Mouse (Mus musculus): ENCODE results near the gene Zfp788.
"Not testable (repeated sequence)": the region's sequence is repeated elsewhere in the genome, so short reads cannot be mapped to it uniquely, and the experiment has no call there.

Gene Zfp788

GRCm38 (mm10) chr7:41632409-41633220, at the start of gene Zfp788:
Zfp788 (plus strand) TSS chr7:41633203.
- peak; percentile 97 for DNase-seq

GRCm38 (mm10) chr7:41587831-41588230, 45.2 kb upstream of the Zfp788 start:
- not testable (repeated sequence) for DNase-seq

GRCm38 (mm10) chr7:41598615-41599014, 34.4 kb upstream of the Zfp788 start:
- DNase-seq: no peak

GRCm38 (mm10) chr7:41599034-41599813, 33.8 kb upstream of the Zfp788 start, which contains the start of gene 2610021A01Rik:
2610021A01Rik (plus strand) TSS chr7:41599230.
- DNase-seq: peak; percentile 95

- DNase-seq: peak; percentile 2
Observed at GRCm38 (mm10) chr7:41599932-41600548, 33.0 kb upstream of the Zfp788 start.

GRCm38 (mm10) chr7:41611654-41612053, 21.3 kb upstream of the Zfp788 start:
- DNase-seq: no peak

GRCm38 (mm10) chr7:41616241-41616640, 16.8 kb upstream of the Zfp788 start:
- DNase-seq: not testable (repeated sequence)

GRCm38 (mm10) chr7:41633221-41633984, 400 bp downstream of the Zfp788 start:
- peak; percentile 95 for DNase-seq

GRCm38 (mm10) chr7:41674326-41674725, 41.3 kb downstream of the Zfp788 start:
- not testable (repeated sequence) for DNase-seq
